ENCODE assay signal across 17 mouse cellular contexts in genomic region chr19:18969386-18969785, GRCm38 (mm10).
DNase-seq lines count a peak whose midpoint lies in the region; ATAC-seq lines count a peak whose summit lies in the region.
"Had no signal": no experiment of that assay in that cellular context is flagged by ENCODE, and none has a peak within 500 bp of the region (broad histone marks: within the 10 kb centered on the region; RNA-seq: fewer than 3 reads in every experiment).

No protein-coding gene starts in this region.

- no peak overlapping the region for H3K9ac ChIP-seq in neural tube, embryonic 11.5 days (ENCODE audit: low read length)
- no peak overlapping the region for H3K9ac ChIP-seq in neural tube, embryonic 15.5 days (replicated peaks)
- no peak overlapping the region for H3K9ac ChIP-seq in hindbrain, embryonic 11.5 days (ENCODE audit: low read depth, low read length)
- H3K9ac ChIP-seq in midbrain, embryonic 12.5 days (replicated peaks), result no peak overlapping the region
- H3K9ac ChIP-seq: forebrain, postnatal 0 days had no signal

- H3K36me3 ChIP-seq in neural tube, embryonic 11.5 days (ENCODE audit: control insufficient read depth, insufficient read depth, low read length), result no peaks in the 10 kb centered on the region
- H3K36me3 ChIP-seq in neural tube, embryonic 15.5 days, result no peaks in the 10 kb centered on the region
- H3K36me3 ChIP-seq in hindbrain, embryonic 11.5 days (ENCODE audit: control insufficient read depth, insufficient read depth, low read length), result no peaks in the 10 kb centered on the region
- H3K36me3 ChIP-seq in midbrain, embryonic 12.5 days, result no peaks in the 10 kb centered on the region
- H3K36me3 ChIP-seq: G1E had no signal

- no peak overlapping the region for H3K4me3 ChIP-seq in neural tube, embryonic 11.5 days (ENCODE audit: low read depth, low read length)
- H3K4me3 ChIP-seq in neural tube, embryonic 15.5 days (replicated peaks), result no peak overlapping the region
- H3K4me3 ChIP-seq in hindbrain, embryonic 11.5 days (ENCODE audit: low read depth, low read length), result no peak overlapping the region
- no peak overlapping the region for H3K4me3 ChIP-seq in midbrain, embryonic 12.5 days
- H3K4me3 ChIP-seq: erythroblast, embryonic 14.5 days had no signal

- no peaks in the 10 kb centered on the region for H3K27me3 ChIP-seq in neural tube, embryonic 11.5 days (ENCODE audit: control insufficient read depth, insufficient read depth, low read length)
- H3K27me3 ChIP-seq in neural tube, embryonic 15.5 days (replicated peaks), result no peaks in the 10 kb centered on the region
- no peaks in the 10 kb centered on the region for H3K27me3 ChIP-seq in hindbrain, embryonic 11.5 days (ENCODE audit: control insufficient read depth, insufficient read depth, low read length)
- no peaks in the 10 kb centered on the region for H3K27me3 ChIP-seq in midbrain, embryonic 12.5 days

- H3K4me1 ChIP-seq in neural tube, embryonic 11.5 days (ENCODE audit: control insufficient read depth, insufficient read depth, low read length), result no peaks in the 10 kb centered on the region
- H3K4me1 ChIP-seq in neural tube, embryonic 15.5 days, result no peaks in the 10 kb centered on the region
- no peaks in the 10 kb centered on the region for H3K4me1 ChIP-seq in hindbrain, embryonic 11.5 days (replicated peaks; ENCODE audit: control insufficient read depth, insufficient read depth, low read length)
- H3K4me1 ChIP-seq in midbrain, embryonic 12.5 days, result peaks cover 5% of the 10 kb centered on the region; the same call in 1 of the 2 replicates

- 43% methylated on average over 8 of the region's 8 CpGs for WGBS in neural tube, embryonic 11.5 days
- WGBS in neural tube, embryonic 15.5 days, result 30% methylated on average over 8 of the region's 8 CpGs
- WGBS in hindbrain, embryonic 11.5 days, result 27% methylated on average over 8 of the region's 8 CpGs
- 23% methylated on average over 8 of the region's 8 CpGs for WGBS in midbrain, embryonic 12.5 days

- no peak overlapping the region for H3K4me2 ChIP-seq in neural tube, embryonic 11.5 days (ENCODE audit: low read depth)
- H3K4me2 ChIP-seq in neural tube, embryonic 15.5 days, result no peak overlapping the region
- no peak overlapping the region for H3K4me2 ChIP-seq in hindbrain, embryonic 11.5 days (replicated peaks; ENCODE audit: low read depth, low read length)
- H3K4me2 ChIP-seq in midbrain, embryonic 12.5 days (replicated peaks), result peak overlapping the region; percentile 26

- ATAC-seq in neural tube, embryonic 11.5 days (ENCODE audit: insufficient read depth, low FRiP score, low TSS enrichment), result peak; percentile 31; the same call in 1 of the 2 replicates
- ATAC-seq in neural tube, embryonic 15.5 days (ENCODE audit: low FRiP score), result no peak
- ATAC-seq in hindbrain, embryonic 11.5 days (ENCODE audit: low FRiP score), result peak; percentile 72
- peak; percentile 81 for ATAC-seq in midbrain, embryonic 12.5 days (ENCODE audit: low FRiP score, low read depth)
- ATAC-seq: forebrain, postnatal 0 days; intestine, embryonic 16.5 days had no signal

- no peak overlapping the region for H3K27ac ChIP-seq in neural tube, embryonic 11.5 days (ENCODE audit: low read depth, low read length)
- no peak overlapping the region for H3K27ac ChIP-seq in neural tube, embryonic 15.5 days (replicated peaks)
- no peak overlapping the region; the same call in 1 of the 2 replicates for H3K27ac ChIP-seq in hindbrain, embryonic 11.5 days (ENCODE audit: low read depth, low read length)
- 0 out of 2 replicates have a peak overlapping the region, but pooled peaks have one; percentile 25 for H3K27ac ChIP-seq in midbrain, embryonic 12.5 days (replicated peaks)
- H3K27ac ChIP-seq: kidney, postnatal 0 days had no signal

- no peak for DNase-seq in neural tube, embryonic 11.5 days (ENCODE audit: low spot score)
- peak; percentile 44 for DNase-seq in hindbrain, embryonic 11.5 days (ENCODE audit: low spot score)
- no peak for DNase-seq in thymus, postnatal 36 days
- DNase-seq in lung, postnatal 36 days, result no peak
- DNase-seq in kidney, postnatal 10 days, result no peak
- DNase-seq: adrenal gland, postnatal 14 days; forebrain, postnatal 0 days; gastrocnemius, postnatal 10 days; liver; lung, adult 18-20 months; right cerebral cortex, postnatal 25 days had no signal

- H3K9me3 ChIP-seq in neural tube, embryonic 11.5 days (ENCODE audit: control insufficient read depth, low read length), result no peaks in the 10 kb centered on the region
- H3K9me3 ChIP-seq in neural tube, embryonic 15.5 days (replicated peaks), result no peaks in the 10 kb centered on the region
- H3K9me3 ChIP-seq in hindbrain, embryonic 11.5 days (ENCODE audit: control insufficient read depth, low read length), result no peaks in the 10 kb centered on the region
- H3K9me3 ChIP-seq in midbrain, embryonic 12.5 days, result no peaks in the 10 kb centered on the region
- H3K9me3 ChIP-seq: G1E had no signal
